In the genomic region with DNA sequence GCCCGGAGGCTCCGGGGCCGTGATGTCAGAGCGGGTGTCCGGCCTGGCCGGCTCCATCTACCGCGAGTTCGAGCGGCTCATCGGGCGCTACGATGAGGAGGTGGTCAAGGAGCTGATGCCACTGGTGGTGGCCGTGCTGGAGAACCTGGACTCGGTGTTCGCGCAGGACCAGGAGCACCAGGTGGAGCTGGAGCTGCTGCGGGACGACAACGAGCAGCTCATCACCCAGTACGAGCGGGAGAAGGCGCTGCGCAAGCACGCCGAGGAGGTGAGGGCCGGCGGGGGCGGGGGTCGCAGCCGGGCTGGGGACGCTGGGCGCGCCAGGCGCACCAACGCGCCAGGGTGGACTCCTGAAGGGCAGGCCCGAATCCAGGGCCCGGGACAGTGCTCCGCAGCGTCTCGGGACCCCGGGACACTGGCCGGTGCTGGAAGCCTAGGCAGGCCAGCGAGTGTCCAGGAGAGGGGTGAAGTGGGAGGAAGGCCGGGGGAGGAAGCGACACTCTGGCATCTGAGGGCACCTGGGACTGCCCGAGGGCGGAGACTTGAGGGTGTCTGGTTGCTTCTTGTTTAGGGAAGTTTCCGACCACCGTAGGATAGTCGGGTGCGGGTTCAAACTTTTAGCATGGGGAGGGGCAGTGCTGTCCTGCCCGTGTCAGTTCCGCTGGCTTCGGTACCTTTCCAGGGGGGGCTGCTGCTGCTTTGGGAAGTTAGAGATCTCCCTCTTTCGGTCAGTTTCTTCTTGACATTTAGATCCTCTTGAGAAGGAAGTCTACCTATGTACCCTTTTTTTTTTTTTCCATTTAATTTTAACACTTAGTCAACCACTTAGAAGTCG, we compare ENCODE assay signal across 8 mouse cellular contexts. TPM values are rescaled to one million over a fixed set of nuclear protein-coding genes. Genes with fewer than 3 reads are reported as not detected.
DNase-seq lines count a peak whose midpoint lies in the region; ATAC-seq lines count a peak whose summit lies in the region.

No protein-coding gene starts in this region.

- peak overlapping the region; percentile 91 for H3K9ac ChIP-seq in forebrain, embryonic 16.5 days (replicated peaks; ENCODE audit: low read depth, low read length)

- H3K4me1 ChIP-seq in forebrain, embryonic 16.5 days (replicated peaks; ENCODE audit: control insufficient read depth, insufficient read depth, low read length): peaks cover 30% of the 10 kb centered on the region

- H3K36me3 ChIP-seq in forebrain, embryonic 16.5 days (ENCODE audit: control insufficient read depth, insufficient read depth): no peaks in the 10 kb centered on the region

- H3K27ac ChIP-seq in forebrain, embryonic 16.5 days (ENCODE audit: low read length): peak overlapping the region; percentile 92

- H3K4me2 ChIP-seq in forebrain, embryonic 16.5 days (ENCODE audit: low read length): peak overlapping the region; percentile 71

- intact Hi-C loops in heart, postnatal 36 days (cut with DNase I): loop anchor here (1.0 to 10.0 kb wide), 3 partner anchors 28 to 218 kb away; partner anchors contain the start of genes Gm20390, Nme1, Nme2 and Tob1

- DNase-seq in MEL-GATA-1-ER (ENCODE audit: extremely low read depth, low read depth): peak; percentile 10
- DNase-seq in brain, embryonic 18.5 days (ENCODE audit: low read depth, low spot score): peak; percentile 2
- DNase-seq in heart, postnatal 36 days: peak; percentile 53 to 66
- peak; percentile 46 to 57 for DNase-seq in layer of hippocampus, adult 8-10 months (ENCODE audit: low spot score in 2 of 2)
- peak; percentile 64 for DNase-seq in lung, postnatal 10 days
- DNase-seq in ovary, postnatal 10 days (ENCODE audit: low spot score): peak; percentile 30
- DNase-seq in yolk sac, embryonic 10.5 days (ENCODE audit: low spot score): peak; percentile 61

- no peaks in the 10 kb centered on the region for H3K9me3 ChIP-seq in forebrain, embryonic 16.5 days (ENCODE audit: control insufficient read depth, low read length)

- WGBS in forebrain, embryonic 16.5 days: under 1% methylated on average over 58 of the region's 58 CpGs

- peak; percentile 50 for ATAC-seq in forebrain, embryonic 16.5 days

- peak overlapping the region; percentile 80 for H3K4me3 ChIP-seq in forebrain, embryonic 16.5 days (replicated peaks; ENCODE audit: low read length)

- 0 out of 2 replicates have a peak, but pooled peaks cover 4% of the 10 kb centered on the region for H3K27me3 ChIP-seq in forebrain, embryonic 16.5 days (replicated peaks; ENCODE audit: control insufficient read depth, insufficient read depth, low read length)

RNA-seq across cellular contexts. Expression of gene Spag9, which starts 0.6 kb away (rescaled TPM):
- polyA plus RNA-seq in forebrain, embryonic 16.5 days (2015; fragmentation: Nextera tagmentation; extraction: Ambion mirVana): 99.1 and 108 TPM in 2 replicates
- 100 to 1,000 TPM; 147 to 159 TPM for total RNA-seq in heart, postnatal 36 days (2021)
- total RNA-seq in layer of hippocampus, adult 8-10 months (2022): 100 to 1,000 TPM; 205 to 236 (median 220) TPM

RNA-seq across cellular contexts. Expression of gene Nme1, which starts 28.2 kb away (rescaled TPM):
- 267 and 357 TPM in 2 replicates for polyA plus RNA-seq in forebrain, embryonic 16.5 days (2015; fragmentation: Nextera tagmentation; extraction: Ambion mirVana)
- total RNA-seq in heart, postnatal 36 days (2021): 10 to 100 TPM; 10.0 to 12.0 TPM
- total RNA-seq in layer of hippocampus, adult 8-10 months (2022): 100 to 1,000 TPM in 1 of 4 experiments, 10 to 100 TPM in 3; 72.6 to 105 (median 82.2) TPM

RNA-seq across cellular contexts. Expression of gene Gm20390, which starts 28.4 kb away (rescaled TPM):
- 347 and 368 TPM in 2 replicates for polyA plus RNA-seq in forebrain, embryonic 16.5 days (2015; fragmentation: Nextera tagmentation; extraction: Ambion mirVana)
- 10 to 100 TPM; 16.3 to 18.0 TPM for total RNA-seq in heart, postnatal 36 days (2021)
- 100 to 1,000 TPM in 2 of 4 experiments, 10 to 100 TPM in 2; 86.0 to 119 (median 96.1) TPM for total RNA-seq in layer of hippocampus, adult 8-10 months (2022)

RNA-seq across cellular contexts. Expression of gene Nme2, which starts 40.5 kb away (rescaled TPM):
- 86.5 and 106 TPM in 2 replicates for polyA plus RNA-seq in forebrain, embryonic 16.5 days (2015; fragmentation: Nextera tagmentation; extraction: Ambion mirVana)
- 1,000 to 10,000 TPM; 1,044 to 1,128 TPM for total RNA-seq in heart, postnatal 36 days (2021)
- total RNA-seq in layer of hippocampus, adult 8-10 months (2022): 100 to 1,000 TPM in 2 of 4 experiments, 10 to 100 TPM in 2; 88.3 to 126 (median 105) TPM

Comparison
In these comparisons a context has a peak if more than half of its experiments do, and no peak if none do; other contexts are left out.
1. Peak in every context shown above with its lines: DNase-seq, ATAC-seq, H3K4me3 ChIP-seq and H3K27ac ChIP-seq.
2. DNase-seq: peak in every context shown above with its lines; median percentile 64 in lung, postnatal 10 days; 61 in yolk sac, embryonic 10.5 days; 60 in heart, postnatal 36 days; 52 in layer of hippocampus, adult 8-10 months; 30 in ovary, postnatal 10 days; 10 in MEL-GATA-1-ER; 2 in brain, embryonic 18.5 days.
3. RNA of gene Nme1, which starts 28.2 kb away (total RNA-seq): 72.6 to 105 TPM in layer of hippocampus, adult 8-10 months; 10.0 to 12.0 TPM in heart, postnatal 36 days; every median in the first group is over 4 times any median in the second.
4. RNA of gene Gm20390, which starts 28.4 kb away (total RNA-seq): 86.0 to 119 TPM in layer of hippocampus, adult 8-10 months; 16.3 to 18.0 TPM in heart, postnatal 36 days; every median in the first group is over 4 times any median in the second.